Mouse (Mus musculus) CD8-positive naive resting alpha-beta T cell, adult 2 months (primary cell): ENCODE results near the gene Trim25.

Experiments
- DNase-seq, 2 experiments: peaks; one replicate each; pipeline ENCODE4 v3.0.0; 2022; ENCODE audit warnings: low read depth in 2 of 2, low spot score in 2 of 2

Gene Trim25

GRCm38 (mm10) chr11:89060423-89061089 lies 61.4 kb downstream of the Trim25 start:
- peak; percentile 86 to 91 for DNase-seq

GRCm38 (mm10) chr11:89061362-89061761 lies 62.2 kb downstream of the Trim25 start:
- peak in 1 of 2 experiments; percentile 17 for DNase-seq

GRCm38 (mm10) chr11:89064312-89064711 lies 65.1 kb downstream of the Trim25 start:
- no peak for DNase-seq

- peak; percentile 29 to 49 for DNase-seq
Measured at GRCm38 (mm10) chr11:89065297-89065696, 66.1 kb downstream of the Trim25 start.

GRCm38 (mm10) chr11:89066126-89066525 lies 67.0 kb downstream of the Trim25 start:
- DNase-seq = no peak

GRCm38 (mm10) chr11:89066750-89067149 lies 67.6 kb downstream of the Trim25 start, which contains the start of gene Dgke:
TSS of gene Dgke (minus strand) at chr11:89066850.
- no peak for DNase-seq

GRCm38 (mm10) chr11:89067301-89067822 lies 68.2 kb downstream of the Trim25 start:
- no peak for DNase-seq

- no peak for DNase-seq
Measured at GRCm38 (mm10) chr11:89067871-89068490, 68.8 kb downstream of the Trim25 start.

- DNase-seq = no peak
Measured at GRCm38 (mm10) chr11:89068649-89069048, 69.5 kb downstream of the Trim25 start.

GRCm38 (mm10) chr11:89069303-89069702 lies 70.1 kb downstream of the Trim25 start:
- peak; percentile 67 to 78 for DNase-seq
